Mouse (Mus musculus) kidney, embryonic 15.5 days (tissue): ENCODE data around the gene Dazap1. TPM values are rescaled to one million over a fixed set of nuclear protein-coding genes. Genes with fewer than 3 reads are reported as not detected.

Experiments used
- ATAC-seq: fragments of 200-750 bp; cut with Nextera tagmentation; replicated peaks from 2 replicates; pipeline ENCODE4 v1.8.0; 2017; ENCODE audit warnings: moderate TSS enrichment; ENCODE audit not compliant: low FRiP score
- H3K27ac ChIP-seq: fragments of 300-500 bp; sonication (generic); 2 replicates; pipeline ENCODE4 v1.5.1; 2015; ENCODE audit warnings: mild to moderate bottlenecking, inconsistent platforms
- H3K27me3 ChIP-seq: fragments of 300-500 bp; sonication (generic); 2 replicates; pipeline ENCODE4 v1.6.1; 2015; ENCODE audit warnings: inconsistent platforms
- H3K36me3 ChIP-seq: fragments of 300-500 bp; sonication (generic); 2 replicates; pipeline ENCODE4 v1.6.1; 2015; ENCODE audit warnings: inconsistent platforms
- H3K4me1 ChIP-seq: fragments of 300-500 bp; sonication (generic); 2 replicates; pipeline ENCODE4 v1.6.1; 2015; ENCODE audit warnings: inconsistent platforms
- H3K4me2 ChIP-seq: fragments of 300-500 bp; sonication (generic); 2 replicates; pipeline ENCODE4 v1.6.1; 2015; ENCODE audit warnings: moderate library complexity, mild to moderate bottlenecking, inconsistent platforms
- H3K4me3 ChIP-seq: fragments of 300-500 bp; sonication (generic); replicated peaks from 2 replicates; pipeline ENCODE4 v1.5.1; 2015; ENCODE audit warnings: mild to moderate bottlenecking, inconsistent platforms
- H3K9ac ChIP-seq: fragments of 300-500 bp; sonication (generic); 2 replicates; pipeline ENCODE4 v1.6.1; 2015; ENCODE audit warnings: mild to moderate bottlenecking, inconsistent platforms
- H3K9me3 ChIP-seq: fragments of 300-500 bp; sonication (generic); replicated peaks from 2 replicates; pipeline ENCODE4 v1.6.1; 2016; ENCODE audit warnings: inconsistent platforms
- WGBS: fragments of 180-500 bp; shearing (Covaris S2); methylation state at CpG from one replicate; pipeline ENCODE4 v1.1.7; 2015; ENCODE audit warnings: mixed read lengths; 5-methylcytosine and 5-hydroxymethylcytosine counted together
- polyA plus RNA-seq: library from polyadenylated mRNA; unstranded; fragments of >200 nt; fragmentation: Nextera tagmentation; extraction: Ambion mirVana; gene quantifications from 2 replicates; pipeline ENCODE4 v1.2.1, GENCODE M21; 2015

Gene Dazap1
- polyA plus RNA-seq, 1 experiment from 2014 or later, result 56.3 TPM

DNA sequence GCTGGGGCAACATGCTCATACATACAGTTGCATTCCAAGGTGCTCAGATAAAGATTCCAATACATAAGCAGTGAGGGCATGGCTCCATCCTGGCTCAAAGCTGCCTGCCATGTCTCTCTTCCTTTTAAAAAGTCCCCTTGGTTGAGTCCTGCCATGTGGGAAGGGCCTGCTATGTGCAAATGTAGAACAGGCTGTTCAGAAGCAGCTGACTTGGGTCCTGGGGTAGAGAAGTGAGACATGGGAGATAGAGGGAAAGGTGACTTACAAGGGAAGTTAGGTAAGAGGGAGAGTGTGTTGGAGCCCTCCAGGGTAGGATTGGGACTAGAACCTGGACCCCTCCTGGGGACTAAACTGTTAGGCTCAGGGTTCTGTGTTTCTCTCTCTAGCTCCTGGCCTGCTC, 9.3 kb upstream of the Dazap1 start:
- Histone ChIP-seq H3K36me3 (peaks cover 47% of the 10 kb centered on the region), H3K9me3 (no peaks in the 10 kb centered on the region), H3K4me3 (no peak overlapping the region), H3K9ac (no peak overlapping the region), H3K4me2 (no peak overlapping the region), H3K27ac (no peak overlapping the region), H3K27me3 (no peaks in the 10 kb centered on the region), H3K4me1 (peaks cover 21% of the 10 kb centered on the region)
- no peak for ATAC-seq

DNA sequence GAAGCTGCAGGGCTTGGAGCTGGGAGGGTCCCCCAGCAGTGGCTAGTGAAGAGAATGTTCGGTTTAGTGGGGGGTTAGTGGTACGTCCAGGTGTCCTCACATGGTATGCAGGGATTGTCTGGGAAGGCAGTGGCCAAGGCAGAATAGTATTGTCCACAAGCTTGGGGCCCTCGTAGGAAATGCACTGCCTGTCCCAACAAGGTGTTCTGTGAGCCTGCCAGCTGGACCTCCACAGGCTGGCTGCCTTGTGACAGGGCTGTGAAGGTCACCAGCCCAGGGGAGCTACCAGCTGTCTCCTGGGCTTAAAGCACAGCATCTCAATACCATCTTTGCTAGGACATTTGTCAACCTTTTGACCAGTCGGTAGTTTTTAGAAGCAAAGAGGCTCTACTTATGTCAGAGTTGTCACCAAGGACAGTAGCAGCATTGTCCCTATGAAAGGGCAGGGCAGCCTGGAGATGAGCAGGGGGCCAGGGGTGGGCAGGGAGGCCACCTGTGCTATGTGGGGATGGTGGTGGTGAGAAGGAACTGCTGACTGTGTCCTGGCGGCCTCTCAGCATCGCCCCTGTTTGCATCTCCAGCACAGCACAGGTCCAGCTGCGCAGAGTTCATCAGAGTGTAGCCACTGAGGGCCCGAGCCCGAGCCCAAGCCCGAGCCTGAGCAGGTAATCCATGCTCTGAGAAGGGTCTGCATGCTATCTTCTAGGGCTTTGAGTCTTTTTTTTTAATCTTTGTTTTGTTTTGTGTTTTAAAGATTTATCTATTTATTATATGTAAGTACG, 8.6 kb upstream of the Dazap1 start:
- Histone ChIP-seq H3K27me3 (no peaks in the 10 kb centered on the region), H3K9me3 (no peaks in the 10 kb centered on the region), H3K27ac (no peak overlapping the region), H3K4me2 (no peak overlapping the region), H3K36me3 (peaks cover 53% of the 10 kb centered on the region), H3K4me1 (peaks cover 21% of the 10 kb centered on the region), H3K4me3 (no peak overlapping the region), H3K9ac (no peak overlapping the region)
- ATAC-seq, result no peak
- WGBS, result 92% methylated on average over 11 of the region's 11 CpGs

DNA sequence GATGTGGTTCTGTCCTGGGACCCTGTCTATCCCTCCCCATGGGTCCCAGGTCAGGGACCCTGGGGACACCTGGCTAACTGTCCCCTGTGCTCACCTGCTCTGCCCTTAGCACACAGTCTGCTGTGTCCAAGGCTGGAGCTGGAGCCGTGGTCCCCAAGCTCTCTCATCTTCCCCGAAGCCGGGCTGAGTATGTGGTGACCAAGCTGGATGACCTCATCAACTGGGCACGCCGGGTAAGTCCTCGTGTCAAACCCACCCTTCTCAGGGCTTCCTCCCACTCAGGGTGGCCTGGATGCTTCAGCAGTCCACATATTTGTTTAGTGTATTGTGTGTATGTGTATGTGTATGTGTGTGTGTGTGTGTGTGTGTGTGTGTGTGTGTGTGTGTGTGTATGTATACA, 7.7 kb upstream of the Dazap1 start:
- Histone ChIP-seq H3K36me3 (peaks cover 61% of the 10 kb centered on the region), H3K9ac (no peak overlapping the region), H3K4me2 (no peak overlapping the region), H3K4me3 (no peak overlapping the region), H3K27me3 (no peaks in the 10 kb centered on the region), H3K9me3 (no peaks in the 10 kb centered on the region), H3K27ac (no peak overlapping the region), H3K4me1 (peaks cover 17% of the 10 kb centered on the region)
- 90% methylated on average over 6 of the region's 6 CpGs for whole genome bisulfite sequencing
- no peak for ATAC-seq

DNA sequence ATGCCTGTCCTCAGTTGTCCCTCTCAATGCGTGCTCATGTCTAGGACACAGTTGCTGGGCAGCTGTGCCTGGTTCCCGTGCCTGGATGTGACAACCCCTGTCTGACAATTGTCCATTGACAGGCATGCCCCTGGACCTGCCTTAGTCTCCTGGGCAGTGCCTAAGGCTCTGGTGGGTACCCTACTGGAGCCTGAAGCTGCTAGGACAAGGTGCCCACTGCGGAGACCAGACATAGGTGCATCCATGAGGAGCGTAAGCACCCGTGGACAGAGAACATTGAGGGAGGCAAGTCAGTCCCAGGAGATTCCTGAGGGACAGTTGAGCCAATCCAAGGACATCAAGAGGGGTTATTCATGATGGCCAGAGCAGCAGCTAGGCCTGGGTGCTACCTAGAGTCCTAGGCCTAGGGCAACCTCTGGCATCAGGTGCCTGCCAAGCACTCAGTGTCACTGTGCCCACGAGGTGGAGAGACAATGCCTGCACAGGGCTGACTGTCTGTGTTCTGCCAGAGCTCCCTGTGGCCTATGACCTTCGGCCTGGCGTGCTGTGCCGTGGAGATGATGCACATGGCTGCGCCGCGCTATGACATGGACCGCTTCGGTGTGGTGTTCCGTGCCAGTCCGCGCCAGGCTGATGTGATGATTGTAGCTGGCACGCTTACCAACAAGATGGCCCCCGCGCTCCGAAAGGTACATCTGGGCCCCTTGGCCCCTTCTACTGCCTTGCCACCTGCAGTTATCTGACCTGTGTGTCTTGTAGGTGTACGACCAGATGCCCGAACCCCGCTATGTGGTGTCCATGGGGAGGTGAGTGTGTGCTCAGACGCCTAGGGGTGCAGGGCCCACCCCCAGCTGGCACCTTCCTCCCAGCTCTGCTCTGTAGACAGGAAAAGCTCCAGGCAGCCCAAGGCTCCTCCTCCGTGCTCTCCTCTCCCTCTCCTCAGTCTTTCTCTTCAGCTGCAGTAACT, 6.7 kb upstream of the Dazap1 start:
- H3K4me1 ChIP-seq, result peaks cover 27% of the 10 kb centered on the region
- no peak overlapping the region for H3K27ac ChIP-seq
- H3K9ac ChIP-seq, result no peak overlapping the region
- no peak for ATAC-seq
- WGBS, result 93% methylated on average over 26 of the region's 26 CpGs
- H3K36me3 ChIP-seq, result peaks cover 68% of the 10 kb centered on the region
- no peaks in the 10 kb centered on the region for H3K27me3 ChIP-seq
- H3K4me2 ChIP-seq, result no peak overlapping the region
- no peak overlapping the region for H3K4me3 ChIP-seq
- no peaks in the 10 kb centered on the region for H3K9me3 ChIP-seq

DNA sequence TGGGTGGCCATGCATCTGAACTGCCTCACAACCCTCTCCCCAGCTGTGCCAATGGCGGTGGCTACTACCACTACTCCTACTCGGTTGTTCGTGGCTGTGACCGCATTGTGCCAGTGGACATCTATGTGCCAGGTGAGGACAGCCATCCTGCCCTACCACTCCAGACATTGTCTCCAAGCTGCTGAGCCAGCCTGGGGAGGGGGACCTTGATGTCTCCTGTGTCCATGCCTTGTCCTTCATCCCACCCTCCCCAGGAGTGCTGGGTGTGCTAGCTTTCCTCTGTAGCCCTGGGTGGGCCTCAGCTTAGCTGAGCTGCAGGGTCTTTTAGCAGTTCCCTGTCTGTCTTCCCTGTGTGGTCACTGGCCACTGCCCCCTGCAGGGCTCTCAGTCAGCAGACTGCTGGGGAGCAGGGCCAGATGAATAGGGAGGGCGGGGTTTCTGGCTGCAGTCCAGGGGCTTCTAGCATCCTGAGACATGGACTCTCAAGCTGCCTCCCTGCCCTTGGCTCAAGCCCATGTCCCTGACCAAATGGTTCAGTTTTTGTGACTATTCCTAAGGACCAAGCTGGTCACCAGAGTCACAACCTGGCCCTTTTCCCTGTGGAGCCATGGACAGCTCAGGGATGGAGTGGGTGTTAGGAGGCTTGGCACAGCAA, 5.3 kb upstream of the Dazap1 start:
- no peaks in the 10 kb centered on the region for H3K27me3 ChIP-seq
- 86% methylated on average over 5 of the region's 5 CpGs for WGBS
- no peak overlapping the region for H3K4me2 ChIP-seq
- no peak for ATAC-seq
- no peak overlapping the region for H3K27ac ChIP-seq
- H3K9ac ChIP-seq, result no peak overlapping the region
- peaks cover 25% of the 10 kb centered on the region for H3K4me1 ChIP-seq
- peaks cover 68% of the 10 kb centered on the region for H3K36me3 ChIP-seq
- no peaks in the 10 kb centered on the region for H3K9me3 ChIP-seq
- H3K4me3 ChIP-seq, result no peak overlapping the region

DNA sequence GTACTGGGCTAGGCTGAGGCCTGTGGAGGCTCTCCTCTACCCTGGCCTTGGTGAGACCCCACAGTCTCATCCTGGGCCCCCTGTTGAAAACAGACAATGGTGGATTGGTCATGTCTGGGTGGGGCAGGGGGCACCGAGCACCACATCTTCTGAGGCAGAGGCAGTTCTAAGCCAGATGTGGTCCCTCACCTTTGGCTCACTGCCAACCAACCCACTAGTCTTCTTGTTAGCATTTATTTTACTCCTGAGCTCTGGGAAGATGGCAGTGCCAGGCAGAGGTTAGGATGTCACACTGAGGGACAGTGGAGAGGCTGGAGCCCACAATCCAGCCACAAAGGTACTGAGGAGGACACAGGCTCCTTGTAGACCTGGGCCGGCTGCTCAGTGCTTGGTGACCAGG, 3.4 kb upstream of the Dazap1 start:
- Histone ChIP-seq H3K4me2 (no peak overlapping the region), H3K4me1 (peaks cover 39% of the 10 kb centered on the region), H3K4me3 (no peak overlapping the region), H3K27me3 (no peaks in the 10 kb centered on the region), H3K9ac (no peak overlapping the region), H3K27ac (no peak overlapping the region), H3K9me3 (no peaks in the 10 kb centered on the region), H3K36me3 (peaks cover 61% of the 10 kb centered on the region)
- 85% methylated on average over 2 of the region's 2 CpGs for WGBS
- no peak for ATAC-seq

DNA sequence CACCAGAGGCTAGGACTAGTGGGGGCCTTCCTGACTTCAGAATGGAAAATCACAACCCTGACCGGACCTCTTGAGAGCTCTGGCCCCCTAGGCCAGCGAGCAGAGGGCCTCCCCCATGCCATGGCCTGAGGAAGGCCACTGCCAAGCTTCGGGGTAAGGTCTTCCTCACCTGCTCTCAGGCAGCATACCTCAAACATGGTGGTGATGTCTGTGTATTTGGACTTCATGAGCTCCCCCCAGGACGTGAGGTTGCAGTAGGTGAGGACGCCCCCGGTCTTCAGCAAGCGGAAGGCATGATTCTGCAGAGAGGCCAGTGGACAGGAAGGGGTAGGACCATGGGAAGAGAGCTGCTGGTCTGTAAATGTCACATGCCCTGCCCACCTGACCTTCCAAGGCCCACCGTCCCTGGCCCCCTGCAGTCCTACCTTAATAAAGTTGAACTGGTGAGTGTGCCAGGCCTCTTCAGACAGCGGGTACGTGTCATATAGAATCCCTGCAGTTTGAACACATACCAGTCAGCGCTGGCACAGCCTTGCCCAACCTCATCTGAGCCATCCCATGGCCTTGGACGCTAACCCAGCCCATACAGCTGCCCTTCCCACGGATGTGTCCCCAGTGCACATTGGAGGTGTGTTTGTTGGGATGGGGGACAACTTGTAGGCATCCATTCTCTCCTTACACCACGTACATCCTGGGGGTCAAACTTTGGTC, 2.4 kb upstream of the Dazap1 start:
- 86% methylated on average over 14 of the region's 14 CpGs for WGBS
- peak overlapping the region; percentile 55; the same call in 1 of the 2 replicates for H3K4me3 ChIP-seq
- peaks cover 41% of the 10 kb centered on the region for H3K4me1 ChIP-seq
- H3K9me3 ChIP-seq, result no peaks in the 10 kb centered on the region
- H3K27me3 ChIP-seq, result no peaks in the 10 kb centered on the region
- peak overlapping the region; percentile 63; the same call in 1 of the 2 replicates for H3K9ac ChIP-seq
- peaks cover 52% of the 10 kb centered on the region for H3K36me3 ChIP-seq
- ATAC-seq, result no peak
- H3K4me2 ChIP-seq, result peak overlapping the region; percentile 96
- peak overlapping the region; percentile 99; the same call in 1 of the 2 replicates for H3K27ac ChIP-seq

DNA sequence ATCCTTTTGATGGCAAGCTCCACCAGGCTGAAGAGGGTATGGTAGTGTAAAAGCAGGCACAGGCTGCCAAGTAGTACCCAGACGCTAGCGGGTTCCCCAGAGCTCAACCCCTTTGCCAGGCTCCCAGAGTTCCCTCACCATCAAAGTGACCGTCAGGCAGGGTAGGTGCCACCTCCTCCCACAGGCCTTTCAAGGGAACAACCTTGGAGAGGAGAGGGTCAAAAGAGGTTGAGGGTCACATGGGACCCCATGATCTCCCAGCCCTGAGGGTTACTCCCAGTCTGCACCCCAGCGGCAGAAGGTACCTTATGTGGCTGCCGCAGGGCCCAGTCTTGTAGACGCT, 1.9 kb upstream of the Dazap1 start:
- Histone ChIP-seq H3K27ac (peak overlapping the region; percentile 99), H3K27me3 (no peaks in the 10 kb centered on the region), H3K4me3 (peak overlapping the region; percentile 55), H3K36me3 (peaks cover 46% of the 10 kb centered on the region), H3K9ac (peak overlapping the region; percentile 63), H3K4me1 (peaks cover 41% of the 10 kb centered on the region), H3K9me3 (no peaks in the 10 kb centered on the region), H3K4me2 (peak overlapping the region; percentile 96)
- no peak for ATAC-seq
- 71% methylated on average over 6 of the region's 6 CpGs for WGBS

DNA sequence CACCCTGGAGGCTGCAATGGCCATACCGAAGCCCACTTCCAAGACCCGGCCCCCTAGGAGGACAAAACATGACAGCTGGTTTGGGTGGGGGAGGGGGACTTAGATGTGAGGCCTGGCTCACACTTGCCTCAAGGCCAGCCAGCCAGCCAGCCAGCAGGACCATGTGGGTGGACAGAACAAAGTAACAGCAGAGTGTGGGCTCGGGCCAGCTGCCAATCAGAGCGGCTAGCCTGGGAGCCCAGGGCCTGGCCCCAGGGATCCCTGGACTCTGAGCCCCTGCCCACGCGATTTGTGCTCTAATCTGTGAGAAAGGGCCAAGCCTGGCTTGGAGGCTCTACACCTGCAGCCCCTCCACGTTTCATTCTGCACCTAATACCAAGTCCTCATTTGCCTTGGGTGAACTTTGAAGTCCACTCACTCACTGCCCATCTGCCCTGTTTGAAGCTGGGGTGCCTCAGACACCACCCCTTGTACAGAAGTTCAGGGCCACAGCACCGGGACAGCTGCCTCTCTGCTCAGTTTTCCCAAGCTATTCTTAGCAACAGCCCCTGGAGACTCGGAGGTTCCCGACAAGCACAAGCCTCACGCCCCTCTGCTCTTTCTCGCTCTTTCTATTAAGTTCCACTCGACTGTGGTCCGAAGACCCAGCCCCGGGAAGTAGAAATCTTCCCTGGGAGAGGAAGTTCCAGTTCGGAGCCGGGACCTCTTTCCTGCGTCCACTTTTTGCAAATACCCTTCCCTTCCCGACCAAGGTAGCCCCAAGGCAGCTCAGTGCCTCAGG, 1.2 kb upstream of the Dazap1 start:
- peak overlapping the region; percentile 96 for H3K4me2 ChIP-seq
- peaks cover 40% of the 10 kb centered on the region for H3K36me3 ChIP-seq
- peak overlapping the region; percentile 99 for H3K27ac ChIP-seq
- no peaks in the 10 kb centered on the region for H3K27me3 ChIP-seq
- ATAC-seq, result no peak
- peak overlapping the region; percentile 63 for H3K9ac ChIP-seq
- H3K4me3 ChIP-seq, result peak overlapping the region; percentile 55
- WGBS, result 6% methylated on average over 19 of the region's 19 CpGs
- no peaks in the 10 kb centered on the region for H3K9me3 ChIP-seq
- peaks cover 41% of the 10 kb centered on the region for H3K4me1 ChIP-seq

DNA sequence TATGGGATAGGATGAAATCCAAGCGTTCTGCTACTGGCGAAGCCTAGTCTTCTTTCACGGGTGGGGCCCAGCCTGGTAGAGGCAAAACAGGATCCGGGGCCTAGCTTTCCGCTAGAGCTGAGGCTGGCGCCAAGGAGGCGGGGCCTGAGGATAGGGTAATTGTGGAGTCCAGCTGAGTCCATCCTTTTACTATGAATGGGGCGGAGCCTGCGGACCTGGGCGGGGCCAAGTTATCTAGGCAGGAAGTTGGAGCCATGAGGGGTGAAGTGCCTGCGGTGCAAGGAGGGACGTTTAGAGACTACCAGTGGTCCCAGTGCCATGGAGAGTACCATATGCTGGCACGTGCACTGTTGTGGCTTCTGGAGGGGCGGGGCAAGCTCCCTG, 291 bp downstream of the Dazap1 start:
- WGBS, result under 1% methylated on average over 14 of the region's 14 CpGs
- H3K27me3 ChIP-seq, result no peaks in the 10 kb centered on the region
- H3K9ac ChIP-seq, result peak overlapping the region; percentile 48
- peaks cover 53% of the 10 kb centered on the region for H3K4me1 ChIP-seq
- ATAC-seq, result peak; percentile 72
- H3K4me3 ChIP-seq, result peak overlapping the region; percentile 55
- no peaks in the 10 kb centered on the region for H3K9me3 ChIP-seq
- H3K36me3 ChIP-seq, result peaks cover 25% of the 10 kb centered on the region
- H3K4me2 ChIP-seq, result peak overlapping the region; percentile 96
- peak overlapping the region; percentile 99 for H3K27ac ChIP-seq

DNA sequence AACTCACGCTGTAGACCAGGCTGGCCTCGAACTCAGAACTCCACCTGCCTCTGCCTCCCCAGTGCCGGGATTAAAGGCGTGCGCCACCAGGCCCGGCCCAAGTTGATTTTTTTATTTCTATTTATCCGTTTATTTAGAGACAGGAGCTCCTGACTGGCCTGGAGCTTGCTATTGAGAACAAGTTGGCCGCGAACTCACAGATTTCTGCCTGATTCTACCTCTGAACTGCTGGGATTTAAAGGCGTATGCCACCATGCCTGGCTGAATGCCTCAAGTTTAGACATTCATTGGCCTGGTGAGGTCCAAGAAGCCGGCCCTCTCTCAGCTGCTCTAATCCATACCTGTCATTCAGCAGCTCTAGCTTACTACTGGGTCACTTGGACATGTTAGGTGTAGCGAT, 883 bp downstream of the Dazap1 start:
- Histone ChIP-seq H3K27ac (peak overlapping the region; percentile 99), H3K4me1 (peaks cover 58% of the 10 kb centered on the region), H3K4me2 (peak overlapping the region; percentile 96), H3K9me3 (no peaks in the 10 kb centered on the region), H3K9ac (peak overlapping the region; percentile 48), H3K27me3 (no peaks in the 10 kb centered on the region), H3K36me3 (peaks cover 22% of the 10 kb centered on the region), H3K4me3 (peak overlapping the region; percentile 55)
- WGBS, result 75% methylated on average over 12 of the region's 12 CpGs
- ATAC-seq, result no peak
